Mouse (Mus musculus) urinary bladder, postnatal 14 days (tissue): Measurements from ENCODE around the gene Sirt2.

ENCODE experiments used
- DNase-seq: peaks from one replicate; pipeline ENCODE4 v3.0.0; 2021; ENCODE audit warnings: low spot score

The Sirt2 gene

GRCm38 (mm10) chr7:28833723-28834347 is 67.3 kb downstream of the Sirt2 start, which contains the start of gene Lgals4:
Lgals4 (plus strand) TSS chr7:28833854.
- no peak for DNase-seq

DNA sequence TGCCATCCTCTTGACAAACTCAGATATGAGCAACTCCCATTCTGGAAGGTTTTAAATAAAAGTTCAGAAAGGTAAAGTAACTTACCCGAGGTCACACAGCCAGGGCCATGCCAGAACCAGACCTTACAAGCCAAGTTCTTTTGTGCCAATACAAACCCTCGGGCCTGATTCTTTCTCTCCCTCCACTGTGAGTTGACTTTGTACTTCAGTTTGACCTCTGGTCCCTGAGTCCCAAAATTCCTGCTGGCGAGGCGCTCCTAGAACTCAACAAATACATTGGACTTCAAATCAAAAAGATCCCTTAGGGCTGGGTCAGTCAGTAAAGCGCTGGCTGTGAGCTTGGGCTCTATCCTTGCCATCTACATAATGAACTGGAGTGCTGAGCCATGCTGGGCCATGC is 70.4 kb downstream of the Sirt2 start:
- no peak for DNase-seq
